Mouse (Mus musculus): ENCODE results near the gene Mcm3ap.
A peak's percentile ranks its signal among the peaks of the same experiment; 100 is the strongest.

Gene Mcm3ap

GRCm38 (mm10) chr10:76496366-76496765 lies 27.6 kb downstream of the Mcm3ap start:
- no peak for DNase-seq

- DNase-seq, result no peak
These were observed 28.8 kb downstream of the Mcm3ap start for GRCm38 (mm10) chr10:76497522-76497921.

- no peak for DNase-seq
These were observed 35.7 kb downstream of the Mcm3ap start for GRCm38 (mm10) chr10:76504271-76504943.

- no peak for DNase-seq
These were observed 37.1 kb downstream of the Mcm3ap start for GRCm38 (mm10) chr10:76505865-76506264.

GRCm38 (mm10) chr10:76512965-76513583 lies 44.3 kb downstream of the Mcm3ap start:
- peak; percentile 38 to 42 for DNase-seq

GRCm38 (mm10) chr10:76530922-76531321 lies 62.2 kb downstream of the Mcm3ap start:
- DNase-seq, result no peak

- peak; percentile 98 to 99 for DNase-seq
These were observed 62.6 kb downstream of the Mcm3ap start, which contains the start of gene Lss for GRCm38 (mm10) chr10:76531375-76531774. Lss (plus strand) TSS chr10:76531588.

GRCm38 (mm10) chr10:76531828-76532227 lies 63.1 kb downstream of the Mcm3ap start:
- no peak for DNase-seq

GRCm38 (mm10) chr10:76535526-76535925 lies 66.8 kb downstream of the Mcm3ap start:
- no peak for DNase-seq

GRCm38 (mm10) chr10:76537619-76538018 lies 68.9 kb downstream of the Mcm3ap start:
- no peak for DNase-seq

GRCm38 (mm10) chr10:76541336-76542085 lies 72.8 kb downstream of the Mcm3ap start:
- DNase-seq, result no peak

- DNase-seq, result no peak
These were observed 74.1 kb downstream of the Mcm3ap start for GRCm38 (mm10) chr10:76542636-76543375.

GRCm38 (mm10) chr10:76546566-76546965 lies 77.8 kb downstream of the Mcm3ap start:
- DNase-seq, result no peak

GRCm38 (mm10) chr10:76548218-76548617 lies 79.5 kb downstream of the Mcm3ap start:
- no peak for DNase-seq

GRCm38 (mm10) chr10:76550458-76550857 lies 81.7 kb downstream of the Mcm3ap start:
- no peak for DNase-seq

- DNase-seq, result no peak
These were observed 82.8 kb downstream of the Mcm3ap start for GRCm38 (mm10) chr10:76551556-76551955.

- DNase-seq, result no peak
These were observed 85.3 kb downstream of the Mcm3ap start for GRCm38 (mm10) chr10:76554061-76554460.

- DNase-seq, result no peak
These were observed 93.2 kb downstream of the Mcm3ap start, which contains the start of gene Spatc1l for GRCm38 (mm10) chr10:76561972-76562371. Spatc1l (plus strand) TSS chr10:76562272.
